ENCODE assay signal across 14 mouse cellular contexts in the genomic region with DNA sequence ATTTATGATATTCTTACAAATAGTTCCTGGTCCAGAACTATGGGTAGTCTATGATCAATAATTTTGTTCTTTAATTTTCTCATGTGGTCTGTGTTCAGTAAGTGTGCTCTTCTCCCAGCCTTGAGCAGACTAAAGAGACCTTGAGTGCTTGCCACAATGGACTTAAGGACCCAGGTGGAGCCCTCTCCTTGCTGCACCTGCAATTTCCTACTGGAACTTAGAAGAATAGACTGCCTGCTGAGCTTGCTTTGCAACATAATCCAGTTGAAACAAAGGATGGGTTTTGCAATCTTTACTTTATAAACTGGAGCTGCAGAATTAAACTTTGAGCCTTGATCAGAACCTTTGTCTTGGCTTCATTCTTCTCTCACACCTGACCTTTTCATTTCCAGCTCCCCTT.
"Had no signal": no experiment of that assay in that cellular context is flagged by ENCODE, and none has a peak within 500 bp of the region (broad histone marks: within the 10 kb centered on the region; RNA-seq: fewer than 3 reads in every experiment).

No protein-coding gene starts in this region.

- DNase-seq: lung, adult 18-20 months; lung, embryonic 14.5 days; lung, postnatal 10 days; lung, postnatal 4 days; midbrain, embryonic 14.5 days; retina, postnatal 1 day; right cerebral cortex, adult 18-20 months; right cerebral cortex, postnatal 25 days; right cerebral cortex, postnatal 4 days; spleen, adult 18-20 months; thymus, adult 18-20 months; thymus, postnatal 14 days; thymus, postnatal 36 days had no signal

- ATAC-seq: midbrain, embryonic 16.5 days had no signal
